Mouse (Mus musculus) liver, adult (tissue): ENCODE data around the gene Golgb1.

ENCODE experiments used
- GATA4 ChIP-seq: IDR thresholded peaks from 2 replicates; pipeline ENCODE4 v1.6.1; 2014; ENCODE audit warnings: mild to moderate bottlenecking, low read length; ENCODE audit not compliant: insufficient replicate concordance

Golgb1 gene

DNA sequence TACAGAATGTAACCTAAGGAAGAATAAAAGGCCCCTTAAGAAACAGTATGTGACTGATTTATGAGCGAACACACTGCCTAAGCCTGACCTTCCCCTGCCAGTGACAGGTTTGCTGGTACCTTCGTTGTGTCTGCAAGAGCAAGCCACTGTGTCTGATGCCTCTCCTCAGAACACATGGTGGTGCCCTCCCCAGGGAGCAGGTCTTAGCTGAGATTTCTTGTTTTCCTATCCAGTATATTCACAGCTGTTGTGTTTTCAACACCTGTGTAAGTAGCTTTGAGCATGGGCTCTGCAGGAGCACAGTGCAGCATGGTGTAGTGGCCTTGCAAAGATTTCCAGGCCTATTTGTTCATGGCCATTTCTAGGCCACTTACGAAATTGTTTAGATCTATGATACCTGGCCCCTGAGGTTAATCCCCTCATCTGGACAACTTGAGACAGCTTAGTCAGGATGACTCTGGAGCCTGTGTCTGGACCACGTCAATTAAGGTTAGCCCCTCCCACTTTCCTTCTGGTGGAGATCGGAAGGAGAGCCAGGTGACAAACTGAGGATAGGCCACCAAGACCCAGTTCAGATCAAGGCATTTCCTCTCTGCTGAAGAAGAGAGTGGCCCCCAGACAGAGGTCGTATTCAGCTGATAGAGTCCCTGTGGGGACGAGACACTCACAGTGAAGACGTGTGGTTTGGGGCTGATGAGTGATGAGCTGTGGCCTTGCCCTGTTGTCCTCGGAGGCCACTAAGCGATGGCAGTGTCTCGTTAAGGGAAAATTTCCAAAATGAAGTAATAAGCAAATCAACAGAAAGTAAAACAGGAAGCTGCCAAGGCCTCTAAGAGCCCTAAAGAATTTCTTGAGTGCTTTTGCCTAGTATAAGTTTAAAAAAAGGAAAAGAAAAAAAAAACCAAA lies 55.5 kb downstream of the Golgb1 start:
- no peak for TF ChIP-seq GATA4

GRCm38 (mm10) chr16:36931381-36931780 lies 56.4 kb downstream of the Golgb1 start:
- TF ChIP-seq GATA4 = no peak

- no peak for TF ChIP-seq GATA4
Measured at GRCm38 (mm10) chr16:36931976-36932375, 57.0 kb downstream of the Golgb1 start.

- TF ChIP-seq GATA4 = no peak
Measured at GRCm38 (mm10) chr16:36932546-36932945, 57.6 kb downstream of the Golgb1 start.

GRCm38 (mm10) chr16:36934131-36934840 lies 59.3 kb downstream of the Golgb1 start:
- no peak for TF ChIP-seq GATA4

GRCm38 (mm10) chr16:36934841-36935620 lies 60.1 kb downstream of the Golgb1 start, which contains the start of gene Hcls1:
Hcls1 (plus strand) TSS chr16:36934983.
- TF ChIP-seq GATA4 = no peak

DNA sequence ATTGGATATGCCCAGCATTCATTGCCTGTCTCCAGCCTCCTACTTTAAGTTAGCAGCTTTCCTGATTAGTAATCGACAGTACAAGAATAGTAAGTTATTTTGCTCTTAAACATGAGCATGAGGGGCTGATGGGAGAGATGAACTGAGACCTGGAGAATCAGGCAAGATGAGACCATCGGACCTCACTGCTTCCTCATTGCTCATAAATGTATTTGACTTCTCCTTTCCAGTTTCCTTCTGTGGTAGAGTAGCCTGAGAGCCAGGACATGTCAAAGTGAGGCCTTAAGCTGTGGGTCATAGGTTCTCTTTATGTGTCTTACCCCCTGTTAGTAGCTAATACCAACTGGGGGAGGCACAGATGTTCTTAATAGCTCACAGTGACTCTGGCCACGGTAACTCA lies 60.9 kb downstream of the Golgb1 start:
- TF ChIP-seq GATA4 = no peak

DNA sequence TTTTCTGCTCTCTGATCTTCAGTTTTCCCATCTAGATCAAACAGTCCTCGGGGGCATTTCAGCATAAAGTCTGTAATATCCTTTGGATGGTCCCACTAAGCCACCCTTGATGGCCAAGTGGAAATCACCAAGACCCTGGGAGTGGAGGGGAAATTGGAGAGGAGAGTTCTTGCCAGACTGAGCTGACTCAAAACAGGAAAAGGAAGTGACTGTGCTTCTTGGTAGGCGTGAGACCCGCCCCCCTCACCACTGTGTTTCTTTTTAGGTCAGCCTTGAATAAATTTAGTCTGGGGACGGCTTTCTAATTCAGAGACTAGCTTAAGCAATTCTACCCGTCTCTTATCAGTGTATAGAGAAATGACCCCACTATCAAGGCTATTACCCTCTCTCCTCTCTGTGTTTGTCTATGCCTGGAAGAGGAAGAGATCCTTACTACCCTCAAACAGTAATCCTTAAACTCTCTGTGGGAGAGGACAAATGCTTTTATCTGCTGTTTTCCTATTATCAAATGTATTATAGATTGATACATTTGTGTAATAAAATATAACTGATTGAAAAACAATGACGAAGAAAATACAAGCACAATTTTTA lies 66.3 kb downstream of the Golgb1 start:
- TF ChIP-seq GATA4 = no peak

GRCm38 (mm10) chr16:36941895-36942294 lies 67.0 kb downstream of the Golgb1 start:
- TF ChIP-seq GATA4 = no peak

- no peak for TF ChIP-seq GATA4
Measured at GRCm38 (mm10) chr16:36943591-36943990, 68.7 kb downstream of the Golgb1 start.

DNA sequence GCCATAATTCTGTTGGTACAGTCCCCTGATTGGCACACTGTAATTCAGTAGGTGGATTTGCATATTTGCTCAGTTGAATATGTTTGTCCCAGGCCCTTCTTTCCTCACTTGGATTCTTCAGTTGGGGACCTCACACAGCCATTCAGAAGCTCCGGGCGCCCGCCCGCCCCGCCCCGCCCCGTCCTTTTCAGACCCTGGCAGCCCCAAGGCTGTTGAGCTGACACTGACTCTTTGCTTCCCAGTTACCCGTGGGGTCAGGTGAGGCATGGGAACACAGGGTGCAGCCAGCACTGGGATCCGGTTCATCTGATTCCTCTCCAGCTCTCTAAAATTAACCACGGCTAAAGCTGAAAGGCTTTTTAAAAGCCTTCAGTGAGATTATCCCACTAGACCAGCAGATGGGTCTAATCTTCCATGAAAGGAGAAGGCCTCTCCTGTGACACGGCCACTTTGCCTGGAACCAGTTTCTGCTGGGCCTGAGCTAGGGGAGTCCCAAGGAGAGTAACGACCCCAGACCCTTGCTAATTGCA lies 70.0 kb downstream of the Golgb1 start:
- TF ChIP-seq GATA4 = no peak

GRCm38 (mm10) chr16:36946459-36947159 lies 71.7 kb downstream of the Golgb1 start:
- TF ChIP-seq GATA4 = no peak

DNA sequence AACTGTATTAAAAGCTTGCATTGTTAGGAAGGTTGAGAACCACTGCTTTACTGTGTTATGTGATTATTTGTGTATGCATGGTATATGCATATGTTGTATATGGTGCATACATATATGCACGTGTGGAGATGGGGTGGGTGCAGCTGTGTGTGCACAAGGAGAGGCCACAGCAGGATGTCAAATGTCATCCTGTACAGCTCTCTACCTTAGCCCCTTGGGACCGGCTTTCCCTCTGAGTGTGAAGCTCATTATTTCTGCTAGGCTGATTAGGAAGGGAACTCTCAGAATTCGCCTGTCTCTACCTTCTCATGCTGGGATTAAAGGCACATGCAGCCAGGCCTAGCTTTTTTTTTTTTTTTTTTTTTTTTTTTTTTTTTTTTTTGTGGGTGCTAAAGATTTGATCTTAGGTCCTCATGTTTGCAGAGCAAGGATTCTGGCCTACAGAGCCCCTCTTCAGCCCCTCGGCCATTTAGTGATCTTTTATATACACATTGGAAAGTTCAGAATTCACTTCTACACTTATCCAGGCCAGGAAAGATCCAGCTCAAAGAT lies 72.8 kb downstream of the Golgb1 start:
- TF ChIP-seq GATA4 = no peak

DNA sequence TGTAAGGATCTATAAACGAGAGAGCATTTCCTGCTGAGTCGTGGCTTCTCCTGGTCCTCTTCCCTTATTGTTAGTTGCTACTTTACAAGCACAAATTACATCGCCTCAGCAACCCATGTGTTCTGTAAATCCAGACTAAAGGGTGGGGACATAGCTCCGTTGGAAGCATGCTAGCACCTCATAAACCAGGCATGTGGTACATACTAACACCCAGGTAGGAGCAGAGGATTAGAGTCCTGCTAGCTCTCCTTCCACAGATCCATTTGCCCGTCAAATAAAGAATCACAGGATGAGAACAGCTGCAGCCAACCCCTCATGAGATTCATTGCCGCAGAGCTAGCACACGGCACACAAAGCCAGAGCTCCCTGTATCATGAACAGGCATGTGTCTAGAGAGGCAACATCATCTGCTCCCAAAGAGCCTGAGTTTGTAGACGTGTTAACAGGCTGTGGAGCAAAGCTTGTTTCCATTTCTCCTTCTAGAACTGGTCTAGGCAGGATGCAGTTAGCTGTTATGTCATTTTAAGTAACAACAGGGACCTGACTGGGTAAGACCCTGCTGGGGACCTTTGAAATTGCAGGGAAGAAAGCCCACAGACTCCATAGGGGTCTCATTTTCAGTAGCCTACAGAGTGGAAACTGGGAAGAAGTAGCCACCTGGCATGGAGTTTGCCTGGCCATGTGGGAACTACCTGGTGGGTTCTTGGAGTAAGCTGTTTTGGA lies 74.8 kb downstream of the Golgb1 start:
- no peak for TF ChIP-seq GATA4

GRCm38 (mm10) chr16:36951029-36951428 lies 76.1 kb downstream of the Golgb1 start:
- TF ChIP-seq GATA4 = no peak
